8 mouse cellular contexts compared by ENCODE assay signal in genomic region chr11:30405581-30405980, GRCm38 (mm10).
DNase-seq lines count a peak whose midpoint lies in the region; ATAC-seq lines count a peak whose summit lies in the region.

No protein-coding gene starts in this region.

- ATAC-seq in embryonic facial prominence, embryonic 14.5 days (ENCODE audit: low read depth) = no peak
- ATAC-seq in forebrain, embryonic 13.5 days = no peak

- peak; percentile 13 to 23 for DNase-seq in cerebellum, postnatal 25 days
- no peak for DNase-seq in cerebellum, adult 11-12 months
- peak; percentile 38 for DNase-seq in Muller cell, postnatal 12 days (ENCODE audit: inconsistent ontology term)
- peak; percentile 67 for DNase-seq in embryonic facial prominence, embryonic 14.5 days (ENCODE audit: low spot score)
- peak; percentile 70 to 72 for DNase-seq in heart, postnatal 36 days
- DNase-seq in mesoderm, embryonic 11.5 days (ENCODE audit: low read depth, low spot score) = peak; percentile 7
- no peak for DNase-seq in retina, embryonic 14.5 days (ENCODE audit: low spot score)

- no peak overlapping the region for H3K4me3 ChIP-seq in embryonic facial prominence, embryonic 14.5 days (ENCODE audit: low read depth, low read length)
- no peak overlapping the region for H3K4me3 ChIP-seq in forebrain, embryonic 13.5 days

- H3K4me1 ChIP-seq in embryonic facial prominence, embryonic 14.5 days (ENCODE audit: control insufficient read depth, insufficient read depth, low read length) = peaks cover 9% of the 10 kb centered on the region
- H3K4me1 ChIP-seq in forebrain, embryonic 13.5 days = no peaks in the 10 kb centered on the region

- peak overlapping the region; percentile 53; the same call in 1 of the 2 replicates for H3K27ac ChIP-seq in embryonic facial prominence, embryonic 14.5 days (replicated peaks; ENCODE audit: low read depth, low read length)
- no peak overlapping the region for H3K27ac ChIP-seq in forebrain, embryonic 13.5 days

- no peak overlapping the region for H3K9ac ChIP-seq in embryonic facial prominence, embryonic 14.5 days (ENCODE audit: low read depth, low read length)
- no peak overlapping the region for H3K9ac ChIP-seq in forebrain, embryonic 13.5 days

- intact Hi-C loops in heart, postnatal 36 days (cut with DNase I) = loop anchor here (2.0 kb wide), 2 partner anchors 37 to 113 kb away; no protein-coding TSS in a partner anchor

- H3K9me3 ChIP-seq in embryonic facial prominence, embryonic 14.5 days (ENCODE audit: control insufficient read depth, low read length) = no peaks in the 10 kb centered on the region
- no peaks in the 10 kb centered on the region for H3K9me3 ChIP-seq in forebrain, embryonic 13.5 days (replicated peaks)

- H3K4me2 ChIP-seq in embryonic facial prominence, embryonic 14.5 days (ENCODE audit: low read depth, low read length) = no peak overlapping the region
- H3K4me2 ChIP-seq in forebrain, embryonic 13.5 days = no peak overlapping the region

- no peaks in the 10 kb centered on the region for H3K27me3 ChIP-seq in embryonic facial prominence, embryonic 14.5 days (replicated peaks; ENCODE audit: control insufficient read depth, insufficient read depth, low read length)
- H3K27me3 ChIP-seq in forebrain, embryonic 13.5 days = no peaks in the 10 kb centered on the region

- no peaks in the 10 kb centered on the region for H3K36me3 ChIP-seq in embryonic facial prominence, embryonic 14.5 days (ENCODE audit: control insufficient read depth, insufficient read depth, low read length)
- no peaks in the 10 kb centered on the region for H3K36me3 ChIP-seq in forebrain, embryonic 13.5 days (ENCODE audit: poor library complexity, severe bottlenecking)

- WGBS in embryonic facial prominence, embryonic 14.5 days = 30% methylated on average over 2 of the region's 2 CpGs
- 58% methylated on average over 2 of the region's 2 CpGs for WGBS in forebrain, embryonic 13.5 days

Comparison
In these comparisons a context has a peak if more than half of its experiments do, and no peak if none do; other contexts are left out.
1. DNase-seq: peak in cerebellum, postnatal 25 days (2 of 2), Muller cell, postnatal 12 days (single experiment), embryonic facial prominence, embryonic 14.5 days (single experiment), heart, postnatal 36 days (2 of 2) and mesoderm, embryonic 11.5 days (single experiment); none in cerebellum, adult 11-12 months (single experiment) and retina, embryonic 14.5 days (single experiment).